Mouse (Mus musculus): ENCODE results near the gene Tph2. TPM values are rescaled to one million over a fixed set of nuclear protein-coding genes. Genes with fewer than 3 reads are reported as not detected.
A peak's percentile ranks its signal among the peaks of the same experiment; 100 is the strongest.

Gene Tph2
- 0.24 and 0.27 TPM in 2 replicates for polyA plus RNA-seq (2016; fragmentation: Nextera tagmentation; extraction: Ambion mirVana)

GRCm38 (mm10) chr10:115184697-115185096, at the start of gene Tph2:
Gene Tph2, minus strand, starts transcription at chr10:115185022.
- ATAC-seq (ENCODE audit: insufficient number of reproducible peaks, insufficient read depth, low FRiP score, low TSS enrichment): 0 out of 2 replicates have a peak, but pooled peaks have one; percentile 47
- no peak within 1 kb of the TSS for H3K9ac ChIP-seq
- H3K27me3 ChIP-seq: no peaks in the 10 kb centered on the region
- H3K4me3 ChIP-seq: no peak within 1 kb of the TSS
- no peak within 1 kb of the TSS for H3K27ac ChIP-seq
- no peak within 1 kb of the TSS for H3K4me2 ChIP-seq (replicated peaks)
- H3K9me3 ChIP-seq: no peaks in the 10 kb centered on the region
- H3K4me1 ChIP-seq: no peaks in the 10 kb centered on the region
- 5% methylated on average over 9 of the region's 9 CpGs for WGBS
- no peaks in the 10 kb centered on the region for H3K36me3 ChIP-seq

GRCm38 (mm10) chr10:115233798-115234197, 49.0 kb upstream of the Tph2 start:
- ATAC-seq (ENCODE audit: insufficient number of reproducible peaks, insufficient read depth, low FRiP score, low TSS enrichment): no peak
- Histone ChIP-seq H3K27me3 (no peaks in the 10 kb centered on the region), H3K4me1 (no peaks in the 10 kb centered on the region), H3K9me3 (no peaks in the 10 kb centered on the region), H3K4me3 (no peak overlapping the region), H3K27ac (no peak overlapping the region), H3K36me3 (peaks cover 18% of the 10 kb centered on the region), H3K9ac (no peak overlapping the region), H3K4me2 (replicated peaks) (no peak overlapping the region)
- 84% methylated on average over 3 of the region's 3 CpGs for WGBS

- H3K9ac ChIP-seq: no peak overlapping the region
- no peak overlapping the region for H3K27ac ChIP-seq
- H3K4me3 ChIP-seq: no peak overlapping the region
- ATAC-seq (ENCODE audit: insufficient number of reproducible peaks, insufficient read depth, low FRiP score, low TSS enrichment): no peak
- H3K4me2 ChIP-seq (replicated peaks): no peak overlapping the region
- no peaks in the 10 kb centered on the region for H3K27me3 ChIP-seq
- no peaks in the 10 kb centered on the region for H3K9me3 ChIP-seq
- 90% methylated on average over 3 of the region's 3 CpGs for WGBS
- H3K4me1 ChIP-seq: no peaks in the 10 kb centered on the region
- peaks cover 7% of the 10 kb centered on the region for H3K36me3 ChIP-seq
Measured at GRCm38 (mm10) chr10:115232513-115232912, 47.7 kb upstream of the Tph2 start.

GRCm38 (mm10) chr10:115229023-115229422, 44.2 kb upstream of the Tph2 start:
- H3K36me3 ChIP-seq: peaks cover 20% of the 10 kb centered on the region
- no peaks in the 10 kb centered on the region for H3K4me1 ChIP-seq
- no peak for ATAC-seq (ENCODE audit: insufficient number of reproducible peaks, insufficient read depth, low FRiP score, low TSS enrichment)
- no peaks in the 10 kb centered on the region for H3K9me3 ChIP-seq
- H3K9ac ChIP-seq: no peak overlapping the region
- H3K4me3 ChIP-seq: no peak overlapping the region
- 89% methylated on average over 9 of the region's 9 CpGs for WGBS
- no peaks in the 10 kb centered on the region for H3K27me3 ChIP-seq
- H3K4me2 ChIP-seq (replicated peaks): no peak overlapping the region
- no peak overlapping the region for H3K27ac ChIP-seq

GRCm38 (mm10) chr10:115226586-115226985, 41.8 kb upstream of the Tph2 start:
- no peak overlapping the region for H3K4me3 ChIP-seq
- H3K4me1 ChIP-seq: no peaks in the 10 kb centered on the region
- no peak overlapping the region for H3K4me2 ChIP-seq (replicated peaks)
- 88% methylated on average over 7 of the region's 7 CpGs for WGBS
- H3K27ac ChIP-seq: no peak overlapping the region
- no peaks in the 10 kb centered on the region for H3K27me3 ChIP-seq
- H3K9ac ChIP-seq: no peak overlapping the region
- H3K36me3 ChIP-seq: 0 out of 2 replicates have a peak, but pooled peaks cover 16% of the 10 kb centered on the region
- no peaks in the 10 kb centered on the region for H3K9me3 ChIP-seq
- ATAC-seq (ENCODE audit: insufficient number of reproducible peaks, insufficient read depth, low FRiP score, low TSS enrichment): no peak

GRCm38 (mm10) chr10:115223845-115224244, 39.0 kb upstream of the Tph2 start:
- no peak overlapping the region for H3K4me3 ChIP-seq
- no peak overlapping the region for H3K9ac ChIP-seq
- H3K27ac ChIP-seq: no peak overlapping the region
- H3K9me3 ChIP-seq: no peaks in the 10 kb centered on the region
- H3K27me3 ChIP-seq: no peaks in the 10 kb centered on the region
- peaks cover 18% of the 10 kb centered on the region for H3K36me3 ChIP-seq
- ATAC-seq (ENCODE audit: insufficient number of reproducible peaks, insufficient read depth, low FRiP score, low TSS enrichment): no peak
- 81% methylated on average over 3 of the region's 3 CpGs for WGBS
- no peaks in the 10 kb centered on the region for H3K4me1 ChIP-seq
- no peak overlapping the region for H3K4me2 ChIP-seq (replicated peaks)

- Histone ChIP-seq H3K4me1 (no peaks in the 10 kb centered on the region), H3K4me3 (no peak overlapping the region), H3K4me2 (replicated peaks) (no peak overlapping the region), H3K27me3 (no peaks in the 10 kb centered on the region), H3K27ac (no peak overlapping the region), H3K9me3 (no peaks in the 10 kb centered on the region), H3K9ac (no peak overlapping the region), H3K36me3 (peaks cover 44% of the 10 kb centered on the region)
- ATAC-seq (ENCODE audit: insufficient number of reproducible peaks, insufficient read depth, low FRiP score, low TSS enrichment): no peak
- 92% methylated on average over 11 of the region's 11 CpGs for WGBS
Measured at GRCm38 (mm10) chr10:115212916-115213580, 28.2 kb upstream of the Tph2 start.

- H3K9me3 ChIP-seq: no peaks in the 10 kb centered on the region
- no peaks in the 10 kb centered on the region for H3K4me1 ChIP-seq
- no peaks in the 10 kb centered on the region for H3K27me3 ChIP-seq
- no peak overlapping the region for H3K4me2 ChIP-seq (replicated peaks)
- no peak overlapping the region for H3K27ac ChIP-seq
- no peak overlapping the region for H3K9ac ChIP-seq
- no peak for ATAC-seq (ENCODE audit: insufficient number of reproducible peaks, insufficient read depth, low FRiP score, low TSS enrichment)
- 86% methylated on average over 3 of the region's 3 CpGs for WGBS
- H3K4me3 ChIP-seq: no peak overlapping the region
- peaks cover 28% of the 10 kb centered on the region for H3K36me3 ChIP-seq
Measured at GRCm38 (mm10) chr10:115205825-115206224, 21.0 kb upstream of the Tph2 start.

- no peak for ATAC-seq (ENCODE audit: insufficient number of reproducible peaks, insufficient read depth, low FRiP score, low TSS enrichment)
- H3K27ac ChIP-seq: no peak overlapping the region
- no peak overlapping the region for H3K4me3 ChIP-seq
- H3K4me1 ChIP-seq: no peaks in the 10 kb centered on the region
- WGBS: 85% methylated on average over 1 of the region's 1 CpGs
- H3K27me3 ChIP-seq: no peaks in the 10 kb centered on the region
- H3K4me2 ChIP-seq (replicated peaks): no peak overlapping the region
- H3K9ac ChIP-seq: no peak overlapping the region
- H3K9me3 ChIP-seq: no peaks in the 10 kb centered on the region
- H3K36me3 ChIP-seq: peaks cover 31% of the 10 kb centered on the region
Measured at GRCm38 (mm10) chr10:115205284-115205683, 20.5 kb upstream of the Tph2 start.

- H3K27me3 ChIP-seq: no peaks in the 10 kb centered on the region
- H3K36me3 ChIP-seq: no peaks in the 10 kb centered on the region
- no peak overlapping the region for H3K9ac ChIP-seq
- no peak for ATAC-seq (ENCODE audit: insufficient number of reproducible peaks, insufficient read depth, low FRiP score, low TSS enrichment)
- H3K27ac ChIP-seq: no peak overlapping the region
- no peaks in the 10 kb centered on the region for H3K4me1 ChIP-seq
- H3K4me2 ChIP-seq (replicated peaks): no peak overlapping the region
- H3K4me3 ChIP-seq: no peak overlapping the region
- H3K9me3 ChIP-seq: no peaks in the 10 kb centered on the region
- WGBS: 80% methylated on average over 7 of the region's 7 CpGs
Measured at GRCm38 (mm10) chr10:115191214-115191613, 6.4 kb upstream of the Tph2 start.

GRCm38 (mm10) chr10:115187390-115187789, 2.6 kb upstream of the Tph2 start:
- no peaks in the 10 kb centered on the region for H3K4me1 ChIP-seq
- no peak overlapping the region for H3K27ac ChIP-seq
- WGBS: 76% methylated on average over 1 of the region's 1 CpGs
- no peaks in the 10 kb centered on the region for H3K36me3 ChIP-seq
- no peak overlapping the region for H3K9ac ChIP-seq
- no peak overlapping the region for H3K4me3 ChIP-seq
- no peak overlapping the region for H3K4me2 ChIP-seq (replicated peaks)
- H3K27me3 ChIP-seq: no peaks in the 10 kb centered on the region
- H3K9me3 ChIP-seq: no peaks in the 10 kb centered on the region
- no peak for ATAC-seq (ENCODE audit: insufficient number of reproducible peaks, insufficient read depth, low FRiP score, low TSS enrichment)

GRCm38 (mm10) chr10:115181034-115181433, 3.8 kb downstream of the Tph2 start:
- Histone ChIP-seq H3K4me2 (replicated peaks) (no peak overlapping the region), H3K27me3 (no peaks in the 10 kb centered on the region), H3K27ac (no peak overlapping the region), H3K9ac (no peak overlapping the region), H3K4me3 (no peak overlapping the region), H3K9me3 (no peaks in the 10 kb centered on the region), H3K4me1 (no peaks in the 10 kb centered on the region), H3K36me3 (no peaks in the 10 kb centered on the region)
- ATAC-seq (ENCODE audit: insufficient number of reproducible peaks, insufficient read depth, low FRiP score, low TSS enrichment): no peak
- WGBS: 67% methylated on average over 3 of the region's 3 CpGs

Data from embryonic facial prominence, embryonic 12.5 days (tissue).